Mouse (Mus musculus) heart, embryonic 15.5 days (tissue): ENCODE results near the gene Tcp11l2. TPM values are rescaled to one million over a fixed set of nuclear protein-coding genes. Genes with fewer than 3 reads are reported as not detected.

Experiments used
- ATAC-seq: fragments of 200-750 bp; cut with Nextera tagmentation; replicated peaks from 2 replicates; pipeline ENCODE4 v1.8.0; 2017; ENCODE audit warnings: low read depth, moderate TSS enrichment; ENCODE audit not compliant: insufficient number of reproducible peaks, insufficient read depth, low FRiP score
- H3K27ac ChIP-seq: fragments of 300-500 bp; sonication (generic); 2 replicates; pipeline ENCODE4 v1.5.1; 2015; ENCODE audit warnings: mild to moderate bottlenecking, inconsistent platforms
- H3K27me3 ChIP-seq: fragments of 300-500 bp; sonication (generic); 2 replicates; pipeline ENCODE4 v1.6.1; 2015; ENCODE audit warnings: inconsistent platforms
- H3K36me3 ChIP-seq: fragments of 300-500 bp; sonication (generic); 2 replicates; pipeline ENCODE4 v1.6.1; 2015; ENCODE audit warnings: mild to moderate bottlenecking, inconsistent platforms
- H3K4me1 ChIP-seq: fragments of 300-500 bp; sonication (generic); replicated peaks from 2 replicates; pipeline ENCODE4 v1.6.1; 2015; ENCODE audit warnings: inconsistent platforms
- H3K4me2 ChIP-seq: fragments of 300-500 bp; sonication (generic); 2 replicates; pipeline ENCODE4 v1.6.1; 2015; ENCODE audit warnings: inconsistent platforms, mild to moderate bottlenecking, moderate library complexity
- H3K4me3 ChIP-seq: fragments of 300-500 bp; sonication (generic); 2 replicates; pipeline ENCODE4 v1.5.1; 2015; ENCODE audit warnings: mild to moderate bottlenecking, inconsistent platforms
- H3K9ac ChIP-seq: fragments of 300-500 bp; sonication (generic); 2 replicates; pipeline ENCODE4 v1.6.1; 2015; ENCODE audit warnings: mild to moderate bottlenecking, inconsistent platforms
- H3K9me3 ChIP-seq: fragments of 300-500 bp; sonication (generic); replicated peaks from 2 replicates; pipeline ENCODE4 v1.6.1; 2016; ENCODE audit warnings: inconsistent platforms
- WGBS: fragments of 180-500 bp; shearing (Covaris S2); methylation state at CpG from one replicate; pipeline ENCODE4 v1.1.7; 2015; ENCODE audit warnings: mixed read lengths; 5-methylcytosine and 5-hydroxymethylcytosine counted together
- polyA plus RNA-seq: library from polyadenylated mRNA; unstranded; fragments of >200 nt; fragmentation: Nextera tagmentation; extraction: Ambion mirVana; gene quantifications from 2 replicates; pipeline ENCODE4 v1.2.1, GENCODE M21; 2015

Tcp11l2 gene
- polyA plus RNA-seq, 1 experiment from 2014 or later: 33.3 TPM

DNA sequence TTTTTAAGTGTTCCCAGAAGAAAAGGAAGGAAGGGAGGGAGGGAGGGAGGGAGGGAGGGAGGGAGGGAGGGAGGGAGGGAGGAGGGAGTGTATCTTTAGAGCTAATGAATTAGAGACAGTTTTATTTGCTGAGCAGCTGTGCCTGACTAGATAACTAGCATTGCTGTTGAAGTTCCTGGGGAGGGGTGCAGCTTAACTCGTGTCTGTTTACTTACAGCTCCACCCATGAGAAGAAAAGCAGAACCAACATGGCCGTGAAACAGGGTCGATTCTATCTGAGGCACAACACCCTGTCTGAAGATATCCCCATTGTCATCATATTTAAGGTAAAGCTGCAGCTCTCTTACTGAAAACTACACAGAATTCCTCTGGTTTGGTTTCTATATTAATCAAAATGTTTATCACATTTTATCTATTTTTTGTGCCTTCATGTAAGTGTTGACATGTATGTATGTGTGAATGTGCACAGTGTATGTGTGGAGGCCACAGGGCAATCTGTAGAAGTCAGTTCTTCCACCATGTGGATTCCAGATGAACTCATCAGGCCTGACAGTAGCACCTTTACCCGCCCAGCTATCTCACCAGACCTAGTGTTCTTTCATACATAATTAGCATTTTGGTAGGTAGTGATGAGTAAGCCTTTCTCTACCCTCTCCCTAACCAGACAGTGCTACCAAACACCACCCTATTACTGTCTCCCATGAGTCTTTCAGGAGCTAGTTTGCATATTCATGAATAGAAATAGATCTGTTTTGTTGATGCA, 63.3 kb downstream of the Tcp11l2 start:
- ATAC-seq: no peak
- no peak overlapping the region for H3K27ac ChIP-seq
- peaks cover 3% of the 10 kb centered on the region; the same call in 1 of the 2 replicates for H3K4me1 ChIP-seq
- no peaks in the 10 kb centered on the region for H3K9me3 ChIP-seq
- H3K36me3 ChIP-seq: peaks cover 38% of the 10 kb centered on the region
- H3K9ac ChIP-seq: no peak overlapping the region
- H3K27me3 ChIP-seq: no peaks in the 10 kb centered on the region
- no peak overlapping the region for H3K4me3 ChIP-seq
- no peak overlapping the region for H3K4me2 ChIP-seq
- WGBS: 72% methylated on average over 4 of the region's 4 CpGs

DNA sequence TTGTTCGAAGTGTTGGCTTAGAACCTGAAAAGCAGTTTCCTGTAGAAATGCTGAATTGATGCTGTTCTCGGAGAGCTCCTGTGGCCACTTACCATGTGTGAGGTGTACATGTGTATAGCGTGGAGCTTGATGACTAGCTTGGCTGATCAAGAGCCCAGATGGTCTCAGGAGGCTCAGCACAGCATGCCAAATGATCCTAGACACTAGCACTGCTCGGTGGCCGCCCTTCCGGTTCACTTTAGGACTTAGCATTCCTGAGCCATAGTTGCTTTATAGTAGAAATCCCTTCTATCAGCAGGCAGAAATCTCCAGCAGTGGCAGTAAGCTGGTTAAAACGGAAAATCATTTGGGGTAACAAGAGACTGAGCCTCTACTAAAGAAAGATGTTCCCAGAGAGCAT, 64.4 kb downstream of the Tcp11l2 start:
- WGBS: 88% methylated on average over 7 of the region's 7 CpGs
- H3K9ac ChIP-seq: no peak overlapping the region
- no peaks in the 10 kb centered on the region for H3K9me3 ChIP-seq
- H3K27me3 ChIP-seq: no peaks in the 10 kb centered on the region
- H3K4me3 ChIP-seq: no peak overlapping the region
- peaks cover 29% of the 10 kb centered on the region for H3K36me3 ChIP-seq
- ATAC-seq: no peak
- H3K4me1 ChIP-seq: peaks cover 3% of the 10 kb centered on the region; the same call in 1 of the 2 replicates
- H3K4me2 ChIP-seq: no peak overlapping the region
- no peak overlapping the region for H3K27ac ChIP-seq

DNA sequence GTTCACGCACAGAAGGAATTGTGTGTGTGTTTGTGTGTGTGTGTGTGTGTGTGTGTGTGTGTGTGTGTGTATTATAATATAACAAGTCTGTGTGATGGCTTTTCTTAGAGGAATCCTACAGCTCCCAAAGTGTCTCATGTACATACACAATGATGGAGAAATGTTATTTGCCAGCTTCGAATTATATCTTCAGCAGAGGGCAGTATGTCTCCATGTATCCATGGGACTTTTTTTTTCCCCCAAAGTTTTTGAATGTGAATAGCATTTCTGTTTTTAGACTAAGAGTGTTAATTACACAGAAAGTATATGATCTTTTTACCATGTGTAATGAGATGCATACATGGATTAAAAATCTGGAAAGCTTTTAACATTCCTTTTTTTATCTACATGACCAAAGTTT, 65.2 kb downstream of the Tcp11l2 start:
- Histone ChIP-seq H3K9ac (no peak overlapping the region), H3K27ac (no peak overlapping the region), H3K4me1 (peaks cover 3% of the 10 kb centered on the region; the same call in 1 of the 2 replicates), H3K4me3 (no peak overlapping the region), H3K36me3 (peaks cover 30% of the 10 kb centered on the region), H3K9me3 (no peaks in the 10 kb centered on the region), H3K4me2 (no peak overlapping the region), H3K27me3 (no peaks in the 10 kb centered on the region)
- ATAC-seq: no peak
- 77% methylated on average over 2 of the region's 2 CpGs for WGBS

DNA sequence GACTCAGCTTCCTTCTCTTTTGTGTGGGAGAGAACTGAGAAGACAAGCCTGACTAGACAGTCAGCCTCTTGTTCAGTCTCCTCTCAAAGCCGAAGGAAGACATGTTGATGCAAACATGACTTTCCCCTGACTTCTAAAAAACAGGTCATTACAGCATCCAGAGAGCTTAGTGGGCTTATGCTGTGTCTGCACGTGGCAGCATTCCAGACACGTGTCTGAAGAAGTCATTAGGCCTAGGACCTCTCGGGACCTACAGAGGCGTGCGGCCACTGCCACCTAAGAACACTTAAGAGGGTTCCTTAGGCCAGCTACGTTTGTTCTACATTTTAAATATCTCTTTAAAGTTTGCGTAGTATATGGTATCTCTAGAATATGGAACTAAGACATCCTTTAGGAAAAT, 69.5 kb downstream of the Tcp11l2 start:
- H3K4me3 ChIP-seq: no peak overlapping the region
- WGBS: 78% methylated on average over 8 of the region's 8 CpGs
- no peak for ATAC-seq
- H3K4me1 ChIP-seq: peaks cover 3% of the 10 kb centered on the region; the same call in 1 of the 2 replicates
- no peak overlapping the region for H3K9ac ChIP-seq
- H3K27me3 ChIP-seq: no peaks in the 10 kb centered on the region
- peaks cover 20% of the 10 kb centered on the region; the same call in 1 of the 2 replicates for H3K36me3 ChIP-seq
- no peak overlapping the region for H3K4me2 ChIP-seq
- H3K9me3 ChIP-seq: no peaks in the 10 kb centered on the region
- H3K27ac ChIP-seq: no peak overlapping the region

DNA sequence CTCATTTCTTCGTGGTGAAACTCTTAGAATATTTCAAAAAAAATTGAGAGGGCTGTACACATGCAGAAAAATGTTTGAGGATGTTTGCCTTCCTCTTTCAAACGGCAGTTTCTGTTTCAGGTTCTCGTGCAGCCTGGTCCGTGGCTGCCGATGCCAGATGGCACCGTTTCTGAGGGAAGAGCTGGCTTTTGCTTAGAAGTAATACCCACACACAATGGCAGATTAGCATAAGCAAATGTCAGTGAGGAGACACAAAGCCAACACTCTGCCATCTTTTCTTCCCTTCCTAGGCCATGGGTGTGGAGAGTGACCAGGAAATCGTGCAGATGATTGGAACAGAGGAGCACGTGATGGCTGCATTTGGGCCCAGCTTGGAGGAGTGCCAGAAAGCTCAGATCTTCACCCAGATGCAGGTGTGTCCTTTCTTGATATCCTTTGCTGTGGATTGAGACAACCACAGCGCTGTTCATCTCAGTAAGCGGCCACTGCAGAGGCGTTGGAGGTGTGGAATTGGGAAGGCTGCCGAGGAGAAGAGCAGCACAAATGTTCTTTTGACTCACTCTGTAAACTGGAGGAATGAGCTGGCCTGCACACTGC, 70.2 kb downstream of the Tcp11l2 start:
- ATAC-seq: no peak
- no peaks in the 10 kb centered on the region for H3K9me3 ChIP-seq
- H3K4me2 ChIP-seq: no peak overlapping the region
- no peak overlapping the region for H3K4me3 ChIP-seq
- peaks cover 3% of the 10 kb centered on the region; the same call in 1 of the 2 replicates for H3K4me1 ChIP-seq
- peak overlapping the region; percentile 6; the same call in 1 of the 2 replicates for H3K27ac ChIP-seq
- whole genome bisulfite sequencing: 78% methylated on average over 12 of the region's 12 CpGs
- H3K36me3 ChIP-seq: peaks cover 20% of the 10 kb centered on the region; the same call in 1 of the 2 replicates
- no peak overlapping the region for H3K9ac ChIP-seq
- H3K27me3 ChIP-seq: no peaks in the 10 kb centered on the region

DNA sequence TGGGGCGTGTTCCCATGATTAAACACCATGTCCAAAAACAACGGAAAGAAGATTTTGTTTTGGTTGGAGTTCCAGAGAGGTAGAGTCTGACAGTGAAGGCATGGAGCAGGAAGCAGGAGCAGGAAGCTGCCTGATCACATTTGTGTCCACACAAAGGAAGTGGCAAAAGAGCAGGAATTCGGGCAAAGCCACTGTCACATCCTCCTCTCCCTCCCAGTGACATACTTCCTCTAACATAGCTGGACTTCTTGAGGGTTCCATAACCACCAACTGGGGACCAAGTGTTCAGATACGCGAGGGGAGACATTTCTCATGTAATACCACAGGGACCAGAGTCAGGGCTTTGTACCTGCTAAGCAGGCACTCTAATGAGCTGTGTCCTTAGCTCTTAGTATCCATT, 70.8 kb downstream of the Tcp11l2 start:
- Histone ChIP-seq H3K4me3 (no peak overlapping the region), H3K27ac (no peak overlapping the region), H3K36me3 (peaks cover 20% of the 10 kb centered on the region; the same call in 1 of the 2 replicates), H3K27me3 (no peaks in the 10 kb centered on the region), H3K9me3 (no peaks in the 10 kb centered on the region), H3K4me1 (peaks cover 3% of the 10 kb centered on the region; the same call in 1 of the 2 replicates), H3K4me2 (no peak overlapping the region), H3K9ac (no peak overlapping the region)
- no peak for ATAC-seq
- 75% methylated on average over 5 of the region's 5 CpGs for WGBS

DNA sequence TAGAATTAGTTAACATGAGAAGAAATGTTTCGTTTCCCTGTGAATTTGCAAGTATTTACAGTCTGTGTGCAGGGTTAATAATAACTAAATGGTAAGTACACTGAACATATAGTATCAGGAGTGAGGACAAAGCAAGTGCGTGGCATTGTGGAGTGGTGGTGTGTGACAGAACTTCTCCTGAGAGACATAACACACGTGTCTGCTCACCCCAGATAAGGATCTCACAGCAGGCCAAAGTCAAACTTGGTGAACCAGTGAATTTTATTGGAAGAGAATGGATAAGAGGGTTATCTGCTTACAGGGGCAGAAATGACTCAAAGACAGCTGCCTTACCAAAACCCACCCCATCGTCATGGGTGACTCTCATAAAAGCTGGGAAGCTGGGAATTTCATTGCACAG, 72.5 kb downstream of the Tcp11l2 start:
- Histone ChIP-seq H3K4me1 (peaks cover under 1% of the 10 kb centered on the region; the same call in 1 of the 2 replicates), H3K9me3 (no peaks in the 10 kb centered on the region), H3K36me3 (peaks cover 24% of the 10 kb centered on the region; the same call in 1 of the 2 replicates), H3K4me3 (no peak overlapping the region), H3K27ac (no peak overlapping the region), H3K9ac (no peak overlapping the region), H3K4me2 (no peak overlapping the region), H3K27me3 (no peaks in the 10 kb centered on the region)
- ATAC-seq: no peak
- 71% methylated on average over 4 of the region's 4 CpGs for WGBS

DNA sequence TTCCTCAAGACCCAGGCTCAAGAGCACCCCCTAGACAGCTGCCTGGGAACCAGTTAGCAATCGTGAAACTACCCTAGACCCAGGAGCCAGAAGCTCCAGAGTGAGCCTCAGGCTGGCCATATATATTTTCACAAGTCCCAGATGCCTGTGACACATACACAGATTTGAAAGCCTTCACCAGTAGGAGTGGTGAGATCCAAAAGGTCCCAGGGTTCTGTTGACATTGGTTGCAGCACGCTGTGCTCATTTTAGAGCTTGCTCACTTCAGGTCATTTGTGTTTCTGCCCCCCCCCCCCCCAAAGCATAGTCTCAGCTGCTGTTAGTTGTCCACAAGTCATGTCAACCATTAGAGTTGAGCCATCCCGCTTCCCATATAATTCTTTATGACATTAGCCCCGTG, 77.6 kb downstream of the Tcp11l2 start:
- no peak for ATAC-seq
- no peak overlapping the region for H3K9ac ChIP-seq
- peaks cover 6% of the 10 kb centered on the region; the same call in 1 of the 2 replicates for H3K36me3 ChIP-seq
- no peaks in the 10 kb centered on the region for H3K27me3 ChIP-seq
- no peaks in the 10 kb centered on the region for H3K9me3 ChIP-seq
- 74% methylated on average over 4 of the region's 4 CpGs for WGBS
- no peak overlapping the region for H3K4me3 ChIP-seq
- H3K27ac ChIP-seq: no peak overlapping the region
- H3K4me2 ChIP-seq: no peak overlapping the region
- peaks cover 16% of the 10 kb centered on the region for H3K4me1 ChIP-seq

DNA sequence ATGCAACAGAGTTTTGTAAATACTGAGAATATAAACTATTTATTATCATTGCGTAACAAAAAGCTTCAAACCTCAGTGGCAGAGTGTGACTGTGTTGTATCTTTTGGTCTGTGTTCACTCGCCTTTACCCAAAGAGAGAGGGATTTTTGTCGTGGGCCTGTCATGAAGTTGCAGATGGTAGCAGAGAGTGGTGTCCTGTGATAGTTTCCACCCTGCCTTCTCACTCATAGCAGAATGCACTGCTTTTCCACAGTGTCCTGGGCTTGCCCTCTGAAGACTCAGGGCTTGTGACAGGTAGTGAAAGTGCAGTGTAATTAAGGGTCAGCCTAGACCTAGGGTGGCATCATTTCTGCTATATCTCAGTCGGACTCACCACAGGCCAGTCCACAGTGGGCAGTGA, 78.3 kb downstream of the Tcp11l2 start:
- Histone ChIP-seq H3K27me3 (no peaks in the 10 kb centered on the region), H3K27ac (no peak overlapping the region), H3K4me3 (no peak overlapping the region), H3K36me3 (peaks cover 6% of the 10 kb centered on the region; the same call in 1 of the 2 replicates), H3K9ac (no peak overlapping the region), H3K4me2 (no peak overlapping the region), H3K4me1 (peaks cover 18% of the 10 kb centered on the region), H3K9me3 (no peaks in the 10 kb centered on the region)
- ATAC-seq: no peak
- WGBS: 88% methylated on average over 4 of the region's 4 CpGs

DNA sequence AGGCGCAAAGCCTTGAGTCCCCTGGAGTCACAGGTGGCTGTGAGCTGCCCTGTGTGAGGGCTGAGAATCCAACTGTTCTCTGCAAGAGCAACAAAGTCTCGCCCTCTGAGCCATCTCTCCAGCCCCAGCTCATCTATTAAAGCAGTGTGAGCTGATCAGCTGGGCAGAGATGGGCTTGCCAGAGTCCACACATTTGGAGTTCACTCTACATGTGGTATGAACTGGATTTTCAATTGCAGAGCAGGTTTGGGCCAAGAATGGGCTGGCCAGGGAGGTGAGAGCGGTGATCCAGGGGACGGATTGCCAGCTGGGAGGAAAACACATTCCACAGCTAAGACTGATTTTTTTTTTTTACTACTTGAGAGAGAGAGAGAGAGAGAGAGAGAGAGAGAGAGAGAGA, 80.2 kb downstream of the Tcp11l2 start:
- no peak overlapping the region for H3K9ac ChIP-seq
- H3K36me3 ChIP-seq: peaks cover 10% of the 10 kb centered on the region
- H3K27me3 ChIP-seq: no peaks in the 10 kb centered on the region
- no peak overlapping the region for H3K4me3 ChIP-seq
- no peak overlapping the region for H3K27ac ChIP-seq
- WGBS: 64% methylated on average over 4 of the region's 4 CpGs
- no peak overlapping the region for H3K4me2 ChIP-seq
- no peaks in the 10 kb centered on the region for H3K9me3 ChIP-seq
- H3K4me1 ChIP-seq: peaks cover 18% of the 10 kb centered on the region
- ATAC-seq: no peak

DNA sequence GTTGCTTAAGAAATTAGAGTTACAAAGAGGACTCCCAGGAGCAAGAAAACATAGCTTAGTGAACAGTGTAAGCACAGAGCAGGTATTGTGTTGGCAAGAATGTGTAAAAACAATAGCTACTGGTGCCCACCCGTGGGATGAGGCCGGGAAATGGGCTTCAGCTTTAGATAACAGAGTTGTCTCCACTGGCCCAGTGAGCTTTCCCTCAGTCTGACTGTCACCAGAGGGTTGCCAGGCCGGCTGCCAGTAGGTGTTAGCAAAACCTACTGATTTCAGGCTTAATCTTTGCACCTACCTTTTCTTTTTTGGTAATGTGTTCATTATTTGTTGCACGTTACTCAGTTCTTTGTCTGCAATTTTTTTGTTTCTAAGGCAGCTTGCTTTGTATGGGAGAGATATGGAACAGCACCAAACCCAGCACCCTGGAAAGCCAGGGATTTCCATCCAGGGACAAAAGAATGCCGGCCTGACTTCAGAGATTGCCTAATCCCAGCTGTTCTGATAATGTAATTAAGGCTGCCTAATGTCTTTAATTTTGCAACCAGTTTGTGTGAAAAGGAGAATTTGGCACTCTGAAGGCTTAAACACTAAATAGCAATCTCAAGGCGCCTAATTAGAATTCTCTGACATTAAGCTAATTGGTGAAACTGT, 81.1 kb downstream of the Tcp11l2 start:
- Histone ChIP-seq H3K4me2 (no peak overlapping the region), H3K27me3 (no peaks in the 10 kb centered on the region), H3K4me3 (no peak overlapping the region), H3K9ac (no peak overlapping the region), H3K4me1 (peaks cover 18% of the 10 kb centered on the region), H3K9me3 (no peaks in the 10 kb centered on the region), H3K36me3 (peaks cover 16% of the 10 kb centered on the region), H3K27ac (peak overlapping the region; percentile 60; the same call in 1 of the 2 replicates)
- no peak for ATAC-seq
- WGBS: 38% methylated on average over 6 of the region's 6 CpGs
